Mouse (Mus musculus) c-Kit-positive CD71-positive TER-119-negative erythroid progenitor cells, embryonic 14.5 days (primary cell): ENCODE results near the gene Nova2.

Experiments used
- DNase-seq: peaks from one replicate; pipeline ENCODE4 v3.0.0-alpha.2; 2013; ENCODE audit warnings: low read depth

Gene Nova2

DNA sequence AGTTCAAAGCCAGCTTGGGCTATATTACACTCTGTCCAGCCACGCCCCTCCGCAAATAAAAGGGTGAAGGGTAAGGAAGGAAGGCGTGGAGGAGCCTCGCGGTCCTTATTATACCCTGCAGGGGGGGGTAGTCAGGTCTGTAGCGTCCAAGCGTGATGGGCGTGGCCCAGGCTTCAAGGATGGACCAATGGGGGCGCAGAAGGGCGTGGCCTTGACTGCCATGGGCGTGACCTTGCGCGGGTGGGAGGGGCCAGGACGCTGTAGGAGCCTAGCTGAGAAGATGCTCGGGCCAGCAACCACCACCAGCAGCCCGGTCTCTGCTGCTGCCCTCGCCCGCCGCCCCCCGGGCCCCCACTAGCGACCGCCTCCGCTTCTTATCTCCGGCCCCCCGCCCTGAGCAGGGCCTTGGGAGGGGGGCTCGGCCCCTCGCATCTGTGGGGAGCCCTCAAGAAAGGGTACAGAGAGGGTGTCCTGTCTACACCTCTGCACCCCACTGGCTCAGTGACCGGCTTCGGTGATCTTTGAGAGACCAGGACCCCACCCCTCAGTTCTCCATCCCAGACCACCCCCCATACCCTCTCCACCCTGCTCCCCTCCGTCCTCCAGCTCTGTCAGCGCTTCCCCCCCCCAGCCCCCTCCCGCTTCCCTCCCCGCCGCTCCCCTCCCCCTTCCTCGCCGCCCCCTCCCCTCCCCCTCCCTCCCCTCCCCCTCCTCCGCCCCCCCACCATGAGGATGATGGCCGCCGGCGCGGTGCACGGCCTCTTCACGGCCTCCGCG lies at the start of gene Nova2:
Gene Nova2 (plus strand): TSS at position 727 of the 777 bp plus-strand sequence.
- peak; percentile 67 for DNase-seq

- DNase-seq, result no peak
These were observed 47.0 kb upstream of the Nova2 start for GRCm38 (mm10) chr7:18878691-18879090.

- DNase-seq, result no peak
These were observed 41.5 kb upstream of the Nova2 start for GRCm38 (mm10) chr7:18883991-18884744.

DNA sequence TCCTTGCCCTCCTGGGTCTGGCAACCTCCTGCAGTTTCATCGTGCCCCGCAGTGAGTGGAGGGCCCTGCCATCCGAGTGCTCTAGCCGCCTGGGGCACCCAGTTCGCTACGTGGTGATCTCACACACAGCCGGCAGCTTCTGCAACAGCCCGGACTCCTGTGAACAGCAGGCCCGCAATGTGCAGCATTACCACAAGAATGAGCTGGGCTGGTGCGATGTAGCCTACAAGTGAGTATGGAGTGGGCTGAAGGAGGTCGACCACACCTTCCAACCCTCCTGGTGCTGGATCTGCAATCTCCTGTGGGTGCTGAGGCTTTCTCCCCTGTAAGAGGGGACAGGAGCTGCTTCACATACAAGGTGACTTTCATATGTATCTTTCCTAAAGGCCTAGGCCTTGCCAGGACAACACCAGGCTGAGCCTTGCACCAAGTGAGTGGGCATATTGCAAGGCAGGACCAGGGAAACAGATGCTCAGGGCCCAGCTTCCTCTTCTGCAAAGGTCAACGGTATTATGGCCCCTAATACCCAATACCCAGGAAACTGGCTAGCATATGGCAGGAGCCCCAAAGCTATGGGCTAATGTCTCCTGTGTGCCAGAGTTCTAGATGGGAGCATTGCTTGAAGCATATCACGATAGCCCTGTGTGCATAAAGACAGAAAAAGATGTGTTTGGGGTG lies 40.8 kb upstream of the Nova2 start:
- no peak for DNase-seq

GRCm38 (mm10) chr7:18886963-18887362 lies 38.7 kb upstream of the Nova2 start:
- no peak for DNase-seq

- DNase-seq, result no peak
These were observed 34.8 kb upstream of the Nova2 start for GRCm38 (mm10) chr7:18890848-18891247.

DNA sequence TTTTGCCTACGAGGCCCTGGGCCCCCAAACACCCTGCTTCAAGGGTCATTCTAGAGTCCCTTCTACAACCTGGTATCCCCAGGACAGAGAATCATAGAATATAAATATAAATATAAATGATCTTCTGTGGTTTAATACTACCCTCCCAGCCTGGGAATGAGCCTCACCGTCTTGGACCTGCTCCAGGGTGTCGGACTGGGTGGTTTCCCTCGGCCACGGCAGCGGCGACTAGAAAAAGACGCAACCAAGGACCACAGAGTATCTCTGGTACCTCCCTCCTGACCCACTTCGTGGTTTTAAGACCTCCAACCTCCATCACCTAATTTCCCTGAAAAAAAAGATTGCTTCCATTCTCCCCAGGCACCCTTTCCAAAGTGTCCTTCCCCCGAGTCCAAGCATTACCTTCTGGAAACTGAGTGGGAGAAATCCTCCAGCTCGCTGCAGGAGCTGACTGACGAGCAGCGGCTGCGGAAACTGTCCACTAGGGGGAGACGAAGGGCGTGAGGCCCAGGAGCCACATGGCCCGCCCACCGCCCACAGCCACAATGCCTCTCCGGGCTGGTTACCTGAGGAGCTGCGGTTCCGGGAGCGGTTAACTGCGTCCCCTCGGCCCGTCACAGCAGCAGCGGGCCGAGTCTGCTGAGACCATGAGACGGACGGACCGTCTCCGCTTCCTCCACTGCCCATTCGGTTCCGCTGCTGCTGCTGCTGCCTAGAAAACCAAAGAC lies 33.7 kb upstream of the Nova2 start:
- DNase-seq, result peak; percentile 71

GRCm38 (mm10) chr7:18893009-18893408 lies 32.7 kb upstream of the Nova2 start:
- no peak for DNase-seq

DNA sequence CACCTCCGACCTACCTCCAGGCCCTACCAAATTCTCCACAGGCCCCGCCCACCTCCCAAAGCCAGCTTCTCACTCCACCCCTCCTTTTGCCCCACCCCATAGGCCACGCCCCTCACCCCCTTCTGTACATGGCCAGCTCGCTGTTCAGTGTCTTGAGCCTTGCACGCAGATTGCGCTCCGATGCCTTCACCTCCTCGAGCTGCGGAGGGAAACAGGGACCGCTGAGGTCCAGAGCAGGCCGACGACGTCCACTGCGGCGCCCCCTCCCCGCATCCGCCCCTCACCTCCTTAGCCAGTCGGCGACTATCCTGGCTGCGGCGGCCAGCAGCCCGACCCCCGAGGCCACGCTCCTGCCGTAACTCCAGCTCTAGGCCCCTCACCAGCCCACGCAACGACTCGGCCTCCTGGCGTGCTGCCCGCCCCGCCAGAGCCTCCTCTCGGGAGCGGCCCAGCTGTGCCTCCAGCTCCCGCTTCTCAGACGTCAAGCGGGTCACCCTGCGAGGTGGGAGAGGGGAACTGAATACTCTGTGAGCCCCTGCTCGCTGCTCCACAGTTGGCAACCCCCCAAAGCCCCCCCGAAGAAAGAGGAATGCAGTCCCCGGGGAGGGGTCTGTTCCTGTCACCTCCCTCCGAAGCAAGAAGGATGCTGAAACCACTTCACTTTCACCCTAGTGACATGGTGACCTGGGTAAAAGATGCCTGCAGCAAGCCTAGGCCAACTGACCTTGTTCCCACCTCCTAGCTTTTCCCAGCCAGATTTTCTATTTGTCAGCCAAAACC lies 31.8 kb upstream of the Nova2 start:
- DNase-seq, result peak; percentile 64

DNA sequence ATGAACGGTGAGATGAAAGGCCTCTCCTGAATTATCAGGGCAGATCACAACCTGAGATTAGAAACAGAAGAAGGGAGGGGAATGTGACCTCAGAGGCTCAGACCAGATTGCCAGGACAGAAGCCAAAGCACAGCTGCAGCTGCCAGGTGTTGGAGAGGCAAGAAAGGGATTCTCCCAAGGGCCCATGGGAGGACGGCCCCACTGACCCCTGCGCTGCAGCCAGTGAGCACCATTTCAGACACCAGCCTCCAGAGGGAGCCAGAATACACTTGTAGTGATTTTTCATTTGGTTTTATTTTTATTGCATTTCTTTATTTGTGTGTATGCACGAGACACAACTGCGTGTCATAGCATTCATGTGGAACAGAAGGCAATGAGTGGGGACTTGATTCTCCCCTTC lies 29.2 kb upstream of the Nova2 start:
- no peak for DNase-seq

- no peak for DNase-seq
These were observed 25.2 kb upstream of the Nova2 start for GRCm38 (mm10) chr7:18900513-18900912.

DNA sequence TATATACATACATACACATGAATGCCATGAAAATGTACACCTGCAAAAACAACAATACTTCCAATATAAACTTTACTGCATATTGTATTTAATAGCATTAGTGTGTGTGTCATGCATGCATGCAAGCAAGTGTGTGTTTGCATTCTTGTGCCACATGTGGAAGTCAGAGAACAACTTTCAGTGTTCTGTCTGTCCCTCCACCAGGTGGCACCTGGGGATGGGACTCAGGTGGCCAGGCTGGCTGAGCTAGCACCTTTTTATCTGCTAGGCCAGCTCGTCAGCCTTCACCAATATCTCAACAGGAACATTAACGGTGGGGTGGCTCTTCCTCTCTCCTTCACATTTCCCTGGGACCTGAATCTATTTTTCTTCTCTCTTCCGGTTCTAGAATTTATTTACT lies 23.2 kb upstream of the Nova2 start:
- DNase-seq, result no peak

GRCm38 (mm10) chr7:18904971-18905370 lies 20.7 kb upstream of the Nova2 start:
- DNase-seq, result no peak

DNA sequence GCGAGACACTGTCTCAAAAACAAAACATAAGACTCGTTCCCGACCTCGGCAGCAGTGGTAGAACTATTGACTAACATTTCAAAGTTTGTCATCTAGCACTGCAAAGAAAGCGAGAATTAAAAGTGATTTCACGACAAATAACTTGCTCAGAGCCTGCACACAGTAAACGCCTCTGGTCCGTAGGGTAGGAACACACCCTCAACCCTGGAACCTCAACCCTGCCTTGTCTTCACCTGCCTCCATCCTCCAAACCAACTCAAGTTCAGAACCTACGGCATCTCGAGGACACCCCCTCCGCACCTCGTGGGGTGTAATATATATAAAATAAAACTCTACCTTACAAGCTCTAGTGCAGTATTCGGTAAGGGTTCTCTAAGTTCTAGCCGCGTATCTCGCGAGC lies 15.9 kb upstream of the Nova2 start:
- DNase-seq, result peak; percentile 21

- DNase-seq, result peak; percentile 98
These were observed 15.4 kb upstream of the Nova2 start, which contains the start of gene Ccdc61 for GRCm38 (mm10) chr7:18910241-18910831. Ccdc61 (minus strand) TSS chr7:18910415.

GRCm38 (mm10) chr7:18916254-18916653 lies 9.4 kb upstream of the Nova2 start:
- no peak for DNase-seq

DNA sequence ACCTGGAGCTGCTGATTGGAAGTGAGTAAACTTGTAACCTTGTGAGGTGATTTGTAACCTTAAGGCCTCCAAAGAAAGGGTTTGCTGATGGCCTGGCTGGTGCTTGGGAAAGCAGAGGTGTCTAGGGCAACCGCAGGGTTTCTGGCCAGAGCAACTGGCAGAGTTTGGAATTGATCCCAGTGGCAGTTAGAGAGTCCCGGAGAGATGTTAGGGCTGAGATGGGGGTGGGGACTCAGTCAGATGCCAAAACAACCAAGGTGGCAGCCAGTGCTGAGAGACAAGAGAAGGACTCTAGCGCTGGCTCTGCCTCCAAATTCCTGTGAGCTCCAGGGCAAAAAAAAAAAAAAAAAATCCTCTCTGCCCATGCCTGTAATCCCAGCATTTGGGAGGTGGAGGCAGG lies 7.8 kb upstream of the Nova2 start:
- no peak for DNase-seq

GRCm38 (mm10) chr7:18921069-18921468 lies 4.6 kb upstream of the Nova2 start:
- DNase-seq, result no peak

DNA sequence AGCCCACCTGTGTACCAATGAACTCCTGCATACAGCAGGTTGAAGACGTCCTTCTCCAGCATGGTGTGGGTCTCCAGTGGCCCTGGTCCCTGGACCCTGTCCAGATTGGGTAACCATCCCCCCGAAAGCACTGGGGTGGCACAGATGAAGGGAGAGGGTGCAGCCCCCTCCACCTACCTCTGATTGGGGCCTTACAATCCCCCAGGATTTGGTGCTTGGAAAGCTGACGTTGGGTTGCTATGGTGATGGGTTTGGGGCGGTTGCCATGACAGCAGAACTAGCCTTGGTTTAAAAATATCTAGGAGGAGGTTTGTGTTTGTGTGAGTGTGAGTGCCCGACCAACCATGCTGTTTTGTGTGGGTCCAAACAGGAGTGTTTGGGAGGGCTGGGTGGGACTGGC lies 2.9 kb upstream of the Nova2 start:
- no peak for DNase-seq

DNA sequence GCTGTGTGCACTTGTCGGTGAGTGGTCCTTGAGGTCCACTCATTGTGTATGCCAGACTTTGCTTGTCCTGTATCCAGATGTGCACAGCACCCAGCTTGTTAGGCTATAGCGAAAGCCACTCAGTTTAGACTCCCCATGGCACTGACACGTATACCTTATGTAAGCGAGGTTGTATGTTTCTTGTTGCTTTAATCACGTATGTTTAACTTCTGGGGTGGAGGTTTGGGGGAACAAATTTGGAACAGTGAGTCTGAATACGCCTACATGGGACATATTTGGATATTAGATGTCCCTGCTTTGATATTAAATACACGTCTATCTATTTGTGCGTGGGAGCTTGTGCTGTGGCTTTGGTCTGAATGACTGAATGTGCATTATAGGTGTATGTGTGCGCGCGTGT lies 2.4 kb upstream of the Nova2 start:
- no peak for DNase-seq

DNA sequence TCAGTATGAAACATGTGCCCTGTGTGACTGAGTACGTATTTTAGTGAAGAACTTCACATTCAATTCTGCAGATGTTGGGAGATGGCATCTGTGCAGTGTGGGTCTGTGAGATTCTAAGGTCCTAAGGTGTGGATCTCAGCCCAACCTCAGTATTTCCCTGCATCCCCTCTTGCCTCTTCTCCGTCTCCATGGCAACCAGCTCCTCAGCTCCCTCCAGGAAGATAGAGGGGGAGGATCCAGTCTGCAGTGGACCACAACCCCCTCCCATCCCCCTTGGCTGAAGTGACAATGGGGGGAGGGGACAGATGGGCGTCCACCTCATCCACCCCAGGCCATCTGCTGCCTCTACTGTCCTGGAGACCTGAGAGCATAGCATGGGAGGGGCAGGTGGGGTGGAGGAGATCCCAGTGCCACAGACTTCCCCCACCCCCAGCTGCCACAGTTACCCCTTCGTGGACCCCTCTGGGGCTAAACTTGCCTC lies 1.9 kb upstream of the Nova2 start:
- no peak for DNase-seq
